Mouse (Mus musculus) cerebellum, adult 8-10 months (tissue): ENCODE data around the gene Flt3.

Experiments used
- DNase-seq: peaks from one replicate; pipeline ENCODE4 v3.0.0; 2022

The Flt3 gene

GRCm38 (mm10) chr5:147399843-147400504 is at the start of gene Flt3:
Gene Flt3, minus strand, starts transcription at chr5:147400489.
- peak; percentile 53 for DNase-seq

- no peak for DNase-seq
Measured at GRCm38 (mm10) chr5:147448933-147449332, 48.6 kb upstream of the Flt3 start.

GRCm38 (mm10) chr5:147448526-147448925 is 48.2 kb upstream of the Flt3 start:
- DNase-seq, result no peak

GRCm38 (mm10) chr5:147445252-147445651 is 45.0 kb upstream of the Flt3 start:
- no peak for DNase-seq

GRCm38 (mm10) chr5:147444757-147445156 is 44.5 kb upstream of the Flt3 start:
- DNase-seq, result no peak

- DNase-seq, result no peak
Measured at GRCm38 (mm10) chr5:147444298-147444697, 44.0 kb upstream of the Flt3 start.

GRCm38 (mm10) chr5:147442741-147443140 is 42.5 kb upstream of the Flt3 start:
- DNase-seq, result no peak

GRCm38 (mm10) chr5:147441979-147442378 is 41.7 kb upstream of the Flt3 start:
- DNase-seq, result no peak

- no peak for DNase-seq
Measured at GRCm38 (mm10) chr5:147440996-147441507, 40.8 kb upstream of the Flt3 start.

GRCm38 (mm10) chr5:147436491-147436890 is 36.2 kb upstream of the Flt3 start:
- no peak for DNase-seq

GRCm38 (mm10) chr5:147435751-147436150 is 35.5 kb upstream of the Flt3 start:
- no peak for DNase-seq

- peak; percentile 94 for DNase-seq
Measured at GRCm38 (mm10) chr5:147435224-147435623, 34.9 kb upstream of the Flt3 start.

GRCm38 (mm10) chr5:147432927-147433326 is 32.6 kb upstream of the Flt3 start:
- no peak for DNase-seq

GRCm38 (mm10) chr5:147430936-147431839 is 30.9 kb upstream of the Flt3 start:
- DNase-seq, result peak; percentile 65

- no peak for DNase-seq
Measured at GRCm38 (mm10) chr5:147430361-147430935, 30.2 kb upstream of the Flt3 start.

- peak; percentile 96 for DNase-seq
Measured at GRCm38 (mm10) chr5:147429535-147430305, 29.4 kb upstream of the Flt3 start, which contains the start of gene Pan3. Gene Pan3, plus strand, starts transcription at chr5:147430161.

GRCm38 (mm10) chr5:147426048-147426805 is 25.9 kb upstream of the Flt3 start:
- peak; percentile 65 for DNase-seq

GRCm38 (mm10) chr5:147423612-147424011 is 23.3 kb upstream of the Flt3 start:
- no peak for DNase-seq

GRCm38 (mm10) chr5:147418394-147419121 is 18.3 kb upstream of the Flt3 start:
- DNase-seq, result peak; percentile 32

GRCm38 (mm10) chr5:147417986-147418385 is 17.7 kb upstream of the Flt3 start:
- DNase-seq, result no peak

- DNase-seq, result no peak
Measured at GRCm38 (mm10) chr5:147410585-147410984, 10.3 kb upstream of the Flt3 start.
